Mouse (Mus musculus) brain, embryonic 14.5 days (tissue): ENCODE data around the gene Wdr90.
A peak's percentile ranks its signal among the peaks of the same experiment; 100 is the strongest.

Experiments
- CTCF ChIP-seq: fragments of 200-500 bp; IDR thresholded peaks from 2 replicates; pipeline ENCODE4 v1.5.1; 2012; ENCODE audit warnings: inconsistent platforms, mild to moderate bottlenecking, moderate library complexity, borderline replicate concordance; ENCODE audit not compliant: insufficient read depth, insufficient read length; ENCODE audit errors: extremely low read depth
- POLR2A ChIP-seq: fragments of 200-500 bp; IDR thresholded peaks from 2 replicates; pipeline ENCODE4 v1.6.1; 2012; ENCODE audit warnings: mild to moderate bottlenecking, inconsistent platforms, borderline replicate concordance; ENCODE audit not compliant: poor library complexity, insufficient read depth, insufficient read length, severe bottlenecking; ENCODE audit errors: extremely low read depth

GRCm38 (mm10) chr17:25885636-25886035 is 24.3 kb upstream of the Wdr90 start:
- TF ChIP-seq CTCF (peak; percentile 48; the same call in 1 of the 2 replicates), POLR2A (no peak)
